Mouse (Mus musculus) embryonic fibroblast, embryonic 13.5 days (primary cell): Measurements from ENCODE around the gene Ndufa3.

ENCODE experiments used
- CTCF ChIP-seq: IDR thresholded peaks from 2 replicates; pipeline ENCODE4 v1.5.1; 2011; ENCODE audit warnings: mild to moderate bottlenecking, control low read depth, low read length, moderate library complexity, borderline replicate concordance; ENCODE audit not compliant: insufficient read depth
- POLR2A ChIP-seq: IDR thresholded peaks from 2 replicates; pipeline ENCODE4 v1.6.1; 2011; ENCODE audit warnings: low read depth, mild to moderate bottlenecking, control low read depth, low read length, moderate library complexity

GRCm38 (mm10) chr7:3576354-3577124, 40.6 kb upstream of the Ndufa3 start:
- TF ChIP-seq CTCF (no peak), POLR2A (no peak)
